Mouse (Mus musculus): ENCODE measurements around the gene Iah1.

DNA sequence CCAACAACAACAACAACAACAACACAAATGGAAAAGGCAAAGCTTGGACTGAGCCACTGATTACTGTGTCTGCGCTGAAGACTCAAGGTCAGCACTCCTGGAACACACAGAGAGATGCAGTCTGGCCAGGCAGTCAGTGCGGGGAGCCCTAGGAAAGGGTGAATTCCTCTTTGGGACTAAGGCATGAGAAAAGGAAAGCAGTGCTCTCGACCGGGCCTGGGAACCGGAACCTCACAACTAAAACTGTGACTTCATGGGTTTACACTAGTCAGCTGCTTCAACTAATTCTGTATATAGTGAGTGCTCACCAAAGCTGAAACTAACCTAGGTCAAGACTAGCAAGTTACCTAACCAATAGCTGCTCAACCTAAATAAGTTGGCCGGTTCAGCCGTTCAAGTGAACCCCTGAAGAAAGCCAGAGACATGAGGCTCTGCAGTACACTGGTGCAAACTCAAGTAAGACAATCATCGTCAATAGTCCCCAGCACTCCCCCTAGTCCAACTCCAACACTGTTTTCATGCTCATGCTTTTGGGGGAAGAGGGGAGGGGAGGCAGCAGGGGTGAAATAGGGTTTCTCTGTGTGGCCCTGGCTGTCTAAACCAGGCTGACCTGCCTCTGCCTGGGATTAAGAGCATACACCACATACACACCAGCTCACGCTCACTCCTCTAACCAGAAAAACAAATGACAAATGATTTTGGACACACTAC lies 52.3 kb downstream of the Iah1 start:
- TF ChIP-seq CTCF (IDR thresholded peaks at IDR 0.05; ENCODE audit: borderline replicate concordance, control insufficient read depth, extremely low read depth, insufficient read depth, low read length, poor library complexity) (no peak), POLR2A (IDR thresholded peaks at IDR 0.05; ENCODE audit: control insufficient read depth, extremely low read depth, insufficient read depth, low read length, poor library complexity) (no peak)
